Mouse (Mus musculus) kidney, embryonic 14.5 days (tissue): ENCODE data around the gene Snip1. TPM values are rescaled to one million over a fixed set of nuclear protein-coding genes. Genes with fewer than 3 reads are reported as not detected.

ENCODE experiments used
- ATAC-seq: fragments of 200-750 bp; cut with Nextera tagmentation; 2 replicates; pipeline ENCODE4 v1.8.0; 2017; ENCODE audit warnings: moderate number of reproducible peaks, mild to moderate bottlenecking, moderate TSS enrichment, moderate library complexity; ENCODE audit not compliant: low FRiP score, low TSS enrichment
- H3K27ac ChIP-seq: fragments of 300-500 bp; sonication (generic); 2 replicates; pipeline ENCODE4 v1.5.1; 2014; ENCODE audit warnings: low read depth, mild to moderate bottlenecking, low read length, moderate library complexity, mixed read lengths
- H3K27me3 ChIP-seq: fragments of 300-500 bp; sonication (generic); 2 replicates; pipeline ENCODE4 v1.6.1; 2014; ENCODE audit warnings: mild to moderate bottlenecking, low read length; ENCODE audit not compliant: control insufficient read depth, insufficient read depth
- H3K36me3 ChIP-seq: fragments of 300-500 bp; sonication (generic); 2 replicates; pipeline ENCODE4 v1.6.1; 2014; ENCODE audit warnings: low read length, mixed read lengths; ENCODE audit not compliant: control insufficient read depth, insufficient read depth
- H3K4me1 ChIP-seq: fragments of 300-500 bp; sonication (generic); 2 replicates; pipeline ENCODE4 v1.6.1; 2014; ENCODE audit warnings: low read length, mixed read lengths; ENCODE audit not compliant: control insufficient read depth, insufficient read depth
- H3K4me2 ChIP-seq: fragments of 300-500 bp; sonication (generic); replicated peaks from 2 replicates; pipeline ENCODE4 v1.6.1; 2014; ENCODE audit warnings: low read depth, mild to moderate bottlenecking, low read length
- H3K4me3 ChIP-seq: fragments of 300-500 bp; sonication (generic); 2 replicates; pipeline ENCODE4 v1.5.1; 2014; ENCODE audit warnings: mild to moderate bottlenecking, low read length
- H3K9ac ChIP-seq: fragments of 300-500 bp; sonication (generic); 2 replicates; pipeline ENCODE4 v1.6.1; 2014; ENCODE audit warnings: low read depth, mild to moderate bottlenecking, low read length, moderate library complexity
- H3K9me3 ChIP-seq: fragments of 300-500 bp; sonication (generic); 2 replicates; pipeline ENCODE4 v1.6.1; 2016; ENCODE audit warnings: low read length; ENCODE audit not compliant: control insufficient read depth
- WGBS: fragments of 180-500 bp; shearing (Covaris S2); extraction: QIAGEN DNeasy Blood & Tissue Kit; methylation state at CpG from one replicate; pipeline ENCODE4 v1.1.7; 2014; 5-methylcytosine and 5-hydroxymethylcytosine counted together
- polyA plus RNA-seq: library from polyadenylated mRNA; unstranded; fragments of >200 nt; fragmentation: Nextera tagmentation; extraction: Ambion mirVana; gene quantifications from 2 replicates; pipeline ENCODE4 v1.2.1, GENCODE M21; 2014

The Snip1 gene
- polyA plus RNA-seq, 1 experiment from 2014 or later = 36.9 TPM

DNA sequence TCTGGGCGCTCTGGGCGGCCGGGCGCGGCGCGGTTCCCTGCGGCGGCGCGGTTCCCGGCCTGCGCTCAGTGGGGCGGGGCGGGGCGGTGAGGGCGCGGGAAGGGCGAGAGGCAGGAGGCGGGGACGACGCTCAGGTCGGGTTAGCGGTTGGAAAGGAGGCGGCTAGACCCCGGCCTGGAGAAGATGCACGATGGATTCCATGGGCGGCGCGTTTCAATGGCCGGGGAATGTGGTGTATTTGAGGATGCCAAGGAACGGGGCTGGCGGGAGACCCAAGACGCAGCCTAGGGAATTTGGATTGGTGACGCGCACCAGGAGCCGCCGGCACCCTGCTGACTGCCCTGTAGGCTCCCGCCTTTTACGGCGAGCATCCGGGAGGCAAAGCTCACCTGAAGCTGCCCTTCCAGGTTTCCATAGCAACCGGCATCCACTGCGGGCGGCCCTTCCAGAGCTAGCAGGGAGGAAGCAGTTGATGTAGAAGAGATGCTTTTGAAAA lies 18.9 kb downstream of the Snip1 start:
- Histone ChIP-seq H3K4me2 (peak overlapping the region; percentile 89), H3K9me3 (no peaks in the 10 kb centered on the region), H3K27me3 (no peaks in the 10 kb centered on the region), H3K36me3 (peaks cover 34% of the 10 kb centered on the region), H3K9ac (peak overlapping the region; percentile 91), H3K27ac (peak overlapping the region; percentile 96), H3K4me1 (0 out of 2 replicates have a peak, but pooled peaks cover 10% of the 10 kb centered on the region), H3K4me3 (peak overlapping the region; percentile 90)
- under 1% methylated on average over 39 of the region's 45 CpGs for WGBS
- peak; percentile 94 for ATAC-seq

DNA sequence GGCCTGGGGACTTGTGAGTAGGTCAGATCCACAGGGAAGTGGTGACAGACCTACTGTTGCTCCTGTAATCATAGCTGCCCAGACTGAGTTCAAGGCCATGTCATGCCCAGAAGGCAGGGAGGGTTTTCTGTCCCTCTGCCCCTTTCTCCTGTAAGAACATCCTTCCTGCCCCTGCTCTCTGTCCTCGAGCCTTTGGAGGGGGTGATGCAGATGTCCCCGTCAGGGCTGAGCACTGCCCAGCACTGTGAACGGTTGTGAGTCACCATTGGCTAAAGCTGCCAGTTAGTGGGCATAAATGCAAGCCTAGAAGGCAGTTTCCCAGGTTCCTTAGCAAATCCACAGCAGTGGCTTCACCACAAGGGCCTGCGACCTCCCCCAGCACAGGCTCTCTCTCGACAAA lies 26.6 kb downstream of the Snip1 start:
- WGBS = 94% methylated on average over 5 of the region's 5 CpGs
- Histone ChIP-seq H3K4me3 (no peak overlapping the region), H3K27me3 (no peaks in the 10 kb centered on the region), H3K36me3 (peaks cover 42% of the 10 kb centered on the region), H3K4me2 (no peak overlapping the region), H3K9me3 (no peaks in the 10 kb centered on the region), H3K4me1 (no peaks in the 10 kb centered on the region), H3K9ac (no peak overlapping the region), H3K27ac (no peak overlapping the region)
- no peak for ATAC-seq

DNA sequence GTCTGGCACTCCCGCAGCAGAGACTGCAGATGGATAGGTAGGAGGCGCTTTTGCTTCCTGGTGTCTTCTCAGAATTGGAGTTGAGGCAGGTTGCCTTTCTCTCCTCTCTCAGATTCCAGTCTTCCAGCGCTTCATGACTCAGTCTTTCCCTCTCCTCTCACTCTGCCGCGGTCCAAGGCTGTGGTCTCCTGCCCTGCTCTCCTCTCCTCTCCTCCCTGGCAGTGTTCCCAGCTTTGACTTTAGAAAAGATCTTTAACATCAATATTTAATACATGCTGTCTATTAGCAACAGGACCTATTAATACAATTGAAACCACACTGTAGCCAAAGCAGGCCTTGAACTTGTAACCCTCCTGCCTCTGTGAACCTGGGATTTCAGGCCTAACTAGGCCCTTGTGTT lies 29.6 kb downstream of the Snip1 start:
- Histone ChIP-seq H3K27ac (no peak overlapping the region), H3K4me3 (no peak overlapping the region), H3K36me3 (peaks cover 15% of the 10 kb centered on the region; the same call in 1 of the 2 replicates), H3K9me3 (no peaks in the 10 kb centered on the region), H3K4me2 (no peak overlapping the region), H3K9ac (no peak overlapping the region), H3K4me1 (no peaks in the 10 kb centered on the region), H3K27me3 (no peaks in the 10 kb centered on the region)
- ATAC-seq = no peak
- 89% methylated on average over 5 of the region's 5 CpGs for WGBS

DNA sequence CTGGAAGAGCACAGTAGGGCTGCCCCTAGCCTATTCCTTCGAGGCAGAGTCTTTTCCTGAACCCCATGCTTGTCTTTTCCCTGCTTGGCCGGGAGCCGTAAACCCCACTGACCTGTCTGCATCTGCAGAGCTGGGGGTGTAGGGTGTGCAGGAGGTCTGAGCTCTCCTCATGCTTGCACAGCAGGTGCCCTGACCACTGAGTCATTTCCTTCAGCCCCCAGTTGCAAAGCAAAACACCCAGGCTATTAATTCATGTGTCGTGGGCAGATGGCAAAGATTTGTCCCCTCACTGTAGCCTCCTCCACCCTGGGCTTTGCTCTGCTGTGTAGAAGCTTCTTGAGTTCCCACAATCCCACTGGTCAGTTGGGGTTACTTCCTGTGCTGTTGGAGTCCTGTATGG lies 30.9 kb downstream of the Snip1 start:
- 44% methylated on average over 4 of the region's 4 CpGs for WGBS
- Histone ChIP-seq H3K9me3 (no peaks in the 10 kb centered on the region), H3K4me2 (no peak overlapping the region), H3K9ac (no peak overlapping the region), H3K4me1 (no peaks in the 10 kb centered on the region), H3K4me3 (no peak overlapping the region), H3K27ac (no peak overlapping the region), H3K27me3 (no peaks in the 10 kb centered on the region), H3K36me3 (peaks cover 12% of the 10 kb centered on the region; the same call in 1 of the 2 replicates)
- no peak for ATAC-seq

DNA sequence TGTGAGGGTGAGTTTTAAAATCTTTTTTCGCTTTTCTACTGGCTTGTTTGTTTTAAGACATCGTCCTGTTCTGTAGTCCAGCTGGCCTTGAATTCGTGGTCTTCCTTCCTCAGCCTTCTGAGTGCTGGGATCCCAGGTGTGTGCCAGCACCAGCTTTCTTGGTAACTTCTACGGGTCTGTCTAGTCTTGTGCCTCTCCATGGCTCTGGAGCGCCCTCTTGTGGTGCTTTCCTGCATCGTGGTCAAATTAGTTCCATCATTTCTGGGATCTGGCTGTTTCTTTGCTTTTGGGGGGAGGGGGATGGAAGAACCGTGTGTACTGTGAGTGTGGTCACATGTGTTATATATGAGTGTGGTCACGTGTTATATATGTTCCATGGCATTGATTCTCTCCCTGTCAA lies 33.0 kb downstream of the Snip1 start:
- H3K4me3 ChIP-seq = no peak overlapping the region
- H3K36me3 ChIP-seq = peaks cover 19% of the 10 kb centered on the region; the same call in 1 of the 2 replicates
- peak; percentile 72 for ATAC-seq
- no peaks in the 10 kb centered on the region for H3K9me3 ChIP-seq
- H3K27me3 ChIP-seq = no peaks in the 10 kb centered on the region
- 12% methylated on average over 8 of the region's 8 CpGs for WGBS
- H3K4me1 ChIP-seq = no peaks in the 10 kb centered on the region
- no peak overlapping the region for H3K4me2 ChIP-seq
- no peak overlapping the region for H3K9ac ChIP-seq
- H3K27ac ChIP-seq = no peak overlapping the region

DNA sequence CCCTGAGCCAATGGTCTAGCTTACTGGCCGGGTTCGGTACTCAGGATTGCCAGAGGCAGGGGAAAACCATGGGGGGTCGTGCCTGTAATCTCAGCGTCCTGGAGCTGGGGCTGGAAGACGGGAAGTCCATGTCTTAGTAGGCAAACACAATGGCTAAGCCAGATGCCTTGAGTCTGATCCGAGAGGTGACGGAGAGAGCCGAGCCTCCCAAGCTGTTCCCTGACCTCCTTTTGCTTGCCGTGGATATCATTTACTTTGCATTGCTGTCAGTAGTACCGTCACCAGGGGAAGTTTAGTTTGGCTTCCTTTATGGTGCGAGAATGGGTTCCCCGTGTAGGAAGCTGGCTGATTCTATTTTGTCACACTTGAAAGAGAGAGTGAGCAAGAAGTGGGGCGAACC lies 34.9 kb downstream of the Snip1 start:
- Histone ChIP-seq H3K9ac (no peak overlapping the region), H3K4me1 (no peaks in the 10 kb centered on the region), H3K36me3 (peaks cover 22% of the 10 kb centered on the region; the same call in 1 of the 2 replicates), H3K27ac (no peak overlapping the region), H3K27me3 (no peaks in the 10 kb centered on the region), H3K4me3 (no peak overlapping the region), H3K4me2 (no peak overlapping the region), H3K9me3 (no peaks in the 10 kb centered on the region)
- WGBS = 78% methylated on average over 13 of the region's 13 CpGs
- no peak for ATAC-seq

DNA sequence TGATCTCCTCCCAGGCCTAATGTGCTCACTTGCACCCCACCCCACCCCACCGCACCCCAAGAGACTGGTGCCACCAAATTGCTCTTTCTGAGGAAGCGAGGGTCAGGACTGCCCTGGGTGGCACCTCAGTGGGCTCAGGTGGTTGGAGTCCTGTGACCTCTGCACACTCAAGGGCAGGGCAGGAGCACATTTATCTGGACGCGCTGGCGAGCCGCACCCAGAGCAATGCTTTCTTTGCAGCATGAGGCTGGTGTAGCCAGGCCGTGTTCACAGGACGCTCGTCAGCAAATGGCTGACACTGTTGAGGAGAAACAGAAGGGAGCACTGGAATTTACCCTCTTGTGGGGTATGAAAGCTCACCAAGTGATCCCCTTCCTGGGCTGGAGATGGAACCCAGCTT lies 38.9 kb downstream of the Snip1 start:
- Histone ChIP-seq H3K27ac (no peak overlapping the region), H3K36me3 (peaks cover 34% of the 10 kb centered on the region; the same call in 1 of the 2 replicates)
- 92% methylated on average over 9 of the region's 9 CpGs for WGBS

DNA sequence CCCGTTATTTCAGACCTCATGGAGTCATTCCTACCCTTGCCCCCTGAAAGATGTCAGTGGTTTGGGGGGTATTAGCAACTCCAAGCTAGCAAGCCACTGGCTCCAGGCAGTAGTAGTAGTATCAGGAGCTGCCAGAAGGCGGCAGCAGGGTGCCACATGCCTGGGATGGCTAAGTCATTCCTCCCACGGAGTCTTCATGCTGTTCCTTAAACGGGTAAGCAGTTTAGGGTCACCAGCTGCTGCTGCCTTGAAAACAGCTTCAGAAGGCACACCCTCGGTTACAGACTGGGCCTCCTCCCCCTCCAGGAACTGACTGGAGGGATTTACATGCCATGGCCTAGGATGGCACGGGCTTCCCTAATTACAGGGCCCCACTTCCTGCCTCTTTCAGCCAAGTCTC lies 48.2 kb downstream of the Snip1 start:
- Histone ChIP-seq H3K9me3 (no peaks in the 10 kb centered on the region), H3K4me2 (no peak overlapping the region), H3K27me3 (no peaks in the 10 kb centered on the region), H3K27ac (peak overlapping the region; percentile 55; the same call in 1 of the 2 replicates), H3K9ac (no peak overlapping the region), H3K4me3 (no peak overlapping the region), H3K36me3 (peaks cover 12% of the 10 kb centered on the region; the same call in 1 of the 2 replicates), H3K4me1 (peaks cover 12% of the 10 kb centered on the region)
- 6% methylated on average over 6 of the region's 6 CpGs for WGBS
- ATAC-seq = peak; percentile 74

More for the DNA sequence above, 38.9 kb downstream of the Snip1 start:
- no peak overlapping the region for H3K4me2 ChIP-seq
- H3K4me1 ChIP-seq = no peaks in the 10 kb centered on the region
- ATAC-seq = no peak
- H3K9ac ChIP-seq = no peak overlapping the region
- H3K9me3 ChIP-seq = no peaks in the 10 kb centered on the region
- H3K4me3 ChIP-seq = no peak overlapping the region
- no peaks in the 10 kb centered on the region for H3K27me3 ChIP-seq

DNA sequence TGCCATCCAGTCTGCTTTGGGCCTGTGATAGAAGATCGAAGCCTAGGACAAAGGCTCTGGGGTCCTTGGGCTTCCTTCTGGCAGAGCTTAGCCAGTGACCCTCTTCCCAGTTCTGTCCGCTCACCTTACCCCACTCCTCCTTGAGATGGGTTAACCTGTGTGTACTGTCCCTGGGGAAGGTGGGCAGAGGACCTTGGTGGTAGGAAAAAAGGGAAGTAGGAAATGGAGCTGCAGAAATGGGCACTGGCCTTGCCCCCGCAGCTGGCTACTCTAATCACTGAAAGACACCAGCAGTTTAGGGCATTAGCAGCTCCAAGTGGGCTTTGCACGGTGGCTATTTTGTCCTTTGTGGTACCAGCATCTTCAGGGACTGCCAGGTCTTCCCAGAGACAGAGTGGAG lies 48.6 kb downstream of the Snip1 start:
- 86% methylated on average over 4 of the region's 4 CpGs for WGBS

More for the DNA sequence above, 48.6 kb downstream of the Snip1 start:
- Histone ChIP-seq H3K4me3 (no peak overlapping the region), H3K4me1 (peaks cover 12% of the 10 kb centered on the region), H3K27me3 (no peaks in the 10 kb centered on the region), H3K9ac (no peak overlapping the region), H3K36me3 (peaks cover 8% of the 10 kb centered on the region; the same call in 1 of the 2 replicates), H3K27ac (peak overlapping the region; percentile 55; the same call in 1 of the 2 replicates), H3K9me3 (no peaks in the 10 kb centered on the region), H3K4me2 (no peak overlapping the region)
- ATAC-seq = peak; percentile 22; the same call in 1 of the 2 replicates
